Mouse (Mus musculus) olfactory bulb, adult 2 months (tissue): ENCODE measurements around the gene Rabgef1. TPM values are rescaled to one million over a fixed set of nuclear protein-coding genes. Genes with fewer than 3 reads are reported as not detected.

ENCODE experiments used
- H3K27ac ChIP-seq: fragments of 200-500 bp; 2 replicates; pipeline ENCODE4 v1.5.1; 2012; ENCODE audit warnings: low read depth, low read length; ENCODE audit not compliant: insufficient read depth
- H3K4me1 ChIP-seq: fragments of 200-500 bp; 2 replicates; pipeline ENCODE4 v1.6.1; 2012; ENCODE audit warnings: low read length; ENCODE audit not compliant: control insufficient read depth, insufficient read depth
- H3K4me3 ChIP-seq: fragments of 200-500 bp; 2 replicates; pipeline ENCODE4 v1.5.1; 2012; ENCODE audit warnings: mild to moderate bottlenecking, low read depth, low read length, moderate library complexity; ENCODE audit not compliant: insufficient read depth
- CTCF ChIP-seq: fragments of 200-500 bp; IDR thresholded peaks from 2 replicates; pipeline ENCODE4 v1.5.1; 2012; ENCODE audit warnings: low read depth, mild to moderate bottlenecking, low read length, moderate library complexity; ENCODE audit not compliant: insufficient read depth
- POLR2A ChIP-seq: fragments of 200-500 bp; IDR thresholded peaks from 2 replicates; pipeline ENCODE4 v1.6.1; 2012; ENCODE audit warnings: mild to moderate bottlenecking, low read depth, low read length, moderate library complexity; ENCODE audit not compliant: insufficient read depth
- WGBS: fragments of 180-500 bp; shearing (Covaris S2); methylation state at CpG from one replicate; pipeline ENCODE4 v1.1.7; 2018; 5-methylcytosine and 5-hydroxymethylcytosine counted together
- polyA plus RNA-seq: library from polyadenylated mRNA; stranded (reverse); fragments of >200 nt; gene quantifications from 2 replicates; pipeline ENCODE4 v1.2.4, GENCODE M21; 2012; ENCODE audit warnings: low replicate concordance; ENCODE audit not compliant: missing spikeins, insufficient read depth, insufficient read length

Gene Rabgef1
- polyA plus RNA-seq, 1 experiment = not detected

GRCm38 (mm10) chr5:130200233-130201029 lies 28.8 kb downstream of the Rabgef1 start:
- H3K4me3 ChIP-seq = no peak overlapping the region
- H3K27ac ChIP-seq = no peak overlapping the region
- H3K4me1 ChIP-seq = peaks cover 3% of the 10 kb centered on the region; the same call in 1 of the 2 replicates
- TF ChIP-seq POLR2A (no peak), CTCF (no peak)
- WGBS = 85% methylated on average over 10 of the region's 10 CpGs

- Histone ChIP-seq H3K4me3 (no peak overlapping the region), H3K4me1 (peaks cover 3% of the 10 kb centered on the region; the same call in 1 of the 2 replicates), H3K27ac (no peak overlapping the region)
- WGBS = 59% methylated on average over 4 of the region's 4 CpGs
- TF ChIP-seq POLR2A = no peak
- no peak for TF ChIP-seq CTCF
Measured at GRCm38 (mm10) chr5:130203948-130204347, 32.4 kb downstream of the Rabgef1 start.

GRCm38 (mm10) chr5:130204560-130204959 lies 33.0 kb downstream of the Rabgef1 start:
- TF ChIP-seq POLR2A (no peak), CTCF (no peak)
- Histone ChIP-seq H3K4me1 (peaks cover 3% of the 10 kb centered on the region; the same call in 1 of the 2 replicates), H3K27ac (no peak overlapping the region), H3K4me3 (no peak overlapping the region)
- 80% methylated on average over 6 of the region's 6 CpGs for WGBS

- H3K4me1 ChIP-seq = peaks cover 3% of the 10 kb centered on the region; the same call in 1 of the 2 replicates
- no peak overlapping the region for H3K4me3 ChIP-seq
- WGBS = 92% methylated on average over 3 of the region's 3 CpGs
- no peak overlapping the region for H3K27ac ChIP-seq
- TF ChIP-seq POLR2A = no peak
Measured at GRCm38 (mm10) chr5:130205441-130206023, 33.9 kb downstream of the Rabgef1 start.

GRCm38 (mm10) chr5:130207299-130207698 lies 35.7 kb downstream of the Rabgef1 start:
- Histone ChIP-seq H3K4me3 (no peak overlapping the region), H3K27ac (no peak overlapping the region), H3K4me1 (peaks cover 3% of the 10 kb centered on the region; the same call in 1 of the 2 replicates)
- TF ChIP-seq CTCF (no peak), POLR2A (no peak)
- 88% methylated on average over 4 of the region's 4 CpGs for WGBS

- TF ChIP-seq CTCF = no peak
- TF ChIP-seq POLR2A = no peak
- H3K4me3 ChIP-seq = no peak overlapping the region
- H3K4me1 ChIP-seq = no peaks in the 10 kb centered on the region
- WGBS = 83% methylated on average over 11 of the region's 11 CpGs
- H3K27ac ChIP-seq = no peak overlapping the region
Measured at GRCm38 (mm10) chr5:130212956-130213355, 41.4 kb downstream of the Rabgef1 start.

- Histone ChIP-seq H3K4me3 (no peak within 1 kb of the TSS), H3K4me1 (no peaks in the 10 kb centered on the region), H3K27ac (no peak within 1 kb of the TSS)
- TF ChIP-seq CTCF (no peak), POLR2A (no peak)
- WGBS = 76% methylated on average over 7 of the region's 7 CpGs
Measured at GRCm38 (mm10) chr5:130216781-130217180, 45.2 kb downstream of the Rabgef1 start, which contains the start of gene Tmem248. Gene Tmem248, plus strand, starts transcription at chr5:130217081.

- no peak overlapping the region for H3K4me3 ChIP-seq
- WGBS = 83% methylated on average over 4 of the region's 4 CpGs
- H3K4me1 ChIP-seq = no peaks in the 10 kb centered on the region
- no peak overlapping the region for H3K27ac ChIP-seq
- no peak for TF ChIP-seq POLR2A
- no peak for TF ChIP-seq CTCF
Measured at GRCm38 (mm10) chr5:130217406-130217805, 45.8 kb downstream of the Rabgef1 start.

GRCm38 (mm10) chr5:130218336-130218735 lies 46.7 kb downstream of the Rabgef1 start:
- Histone ChIP-seq H3K27ac (no peak overlapping the region), H3K4me1 (peaks cover 2% of the 10 kb centered on the region; the same call in 1 of the 2 replicates), H3K4me3 (no peak overlapping the region)
- 94% methylated on average over 5 of the region's 5 CpGs for WGBS
- no peak for TF ChIP-seq CTCF
